11 mouse cellular contexts compared by ENCODE assay signal in the genomic region with DNA sequence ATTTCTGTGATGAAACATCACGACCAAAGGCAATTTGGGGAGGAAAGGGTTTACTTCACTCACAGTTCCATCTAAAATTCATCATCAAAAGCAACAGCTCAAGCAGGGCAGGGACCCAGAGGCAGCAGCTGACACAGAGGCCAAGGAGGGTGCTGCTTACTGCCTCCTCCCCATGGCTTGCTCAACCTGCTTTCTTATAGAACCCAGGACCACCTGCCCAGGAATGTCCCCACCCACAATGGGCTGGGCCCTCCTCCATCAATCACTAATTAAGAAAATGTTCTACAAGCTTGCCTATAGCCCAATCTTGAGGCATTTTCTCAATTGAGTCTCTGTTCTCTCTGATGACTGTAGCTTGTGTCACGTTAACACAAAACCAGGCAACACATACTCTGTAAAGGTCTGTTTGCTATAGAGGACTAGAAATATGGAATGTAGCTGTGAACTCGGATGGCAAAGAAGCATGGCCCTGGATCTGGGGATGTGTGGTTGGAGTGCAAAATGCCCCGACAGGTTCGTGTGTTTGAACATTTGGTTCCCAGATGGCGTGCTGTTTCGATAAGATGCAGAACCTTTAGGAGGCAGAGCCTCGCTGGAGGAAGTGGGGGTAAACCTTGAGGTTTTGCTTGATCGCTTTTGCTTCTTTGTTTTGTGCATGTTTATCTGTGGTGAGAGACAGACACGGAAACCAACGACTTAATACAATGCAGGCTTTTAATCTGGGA.
DNase-seq lines count a peak whose midpoint lies in the region; ATAC-seq and TF ChIP-seq lines count a peak whose summit lies in the region.
"Had no signal": no experiment of that assay in that cellular context is flagged by ENCODE, and none has a peak within 500 bp of the region (broad histone marks: within the 10 kb centered on the region; RNA-seq: fewer than 3 reads in every experiment).

No protein-coding gene starts in this region.

- no peak overlapping the region for H3K9ac ChIP-seq in forebrain, embryonic 15.5 days (replicated peaks)
- no peak overlapping the region for H3K9ac ChIP-seq in midbrain, embryonic 13.5 days (replicated peaks)
- no peak overlapping the region for H3K9ac ChIP-seq in neural tube, embryonic 15.5 days (replicated peaks)
- H3K9ac ChIP-seq: neural tube, embryonic 12.5 days had no signal

- no peak overlapping the region for H3K4me2 ChIP-seq in forebrain, embryonic 15.5 days (replicated peaks)
- H3K4me2 ChIP-seq in midbrain, embryonic 13.5 days (replicated peaks): no peak overlapping the region
- H3K4me2 ChIP-seq in neural tube, embryonic 15.5 days: no peak overlapping the region
- H3K4me2 ChIP-seq: neural tube, embryonic 12.5 days had no signal

- H3K27me3 ChIP-seq in spleen, adult 2 months (ENCODE audit: control insufficient read depth, insufficient read depth, low read length): no peaks in the 10 kb centered on the region
- H3K27me3 ChIP-seq in forebrain, embryonic 15.5 days: no peaks in the 10 kb centered on the region
- H3K27me3 ChIP-seq in midbrain, embryonic 13.5 days: no peaks in the 10 kb centered on the region
- H3K27me3 ChIP-seq in neural tube, embryonic 15.5 days (replicated peaks): no peaks in the 10 kb centered on the region
- H3K27me3 ChIP-seq: neural tube, embryonic 12.5 days had no signal

- H3K27ac ChIP-seq in spleen, adult 2 months (ENCODE audit: insufficient read depth, low read length): peak overlapping the region; percentile 53; the same call in 1 of the 2 replicates
- peak overlapping the region; percentile 60 for H3K27ac ChIP-seq in forebrain, embryonic 15.5 days (replicated peaks)
- H3K27ac ChIP-seq in midbrain, embryonic 13.5 days: 0 out of 2 replicates have a peak overlapping the region, but pooled peaks have one; percentile 14
- no peak overlapping the region for H3K27ac ChIP-seq in neural tube, embryonic 15.5 days (replicated peaks)
- H3K27ac ChIP-seq: neural tube, embryonic 12.5 days had no signal

- H3K9me3 ChIP-seq in forebrain, embryonic 15.5 days: no peaks in the 10 kb centered on the region
- H3K9me3 ChIP-seq in midbrain, embryonic 13.5 days: no peaks in the 10 kb centered on the region
- H3K9me3 ChIP-seq in neural tube, embryonic 15.5 days (replicated peaks): no peaks in the 10 kb centered on the region
- H3K9me3 ChIP-seq: neural tube, embryonic 12.5 days had no signal

- H3K4me3 ChIP-seq in spleen, adult 2 months (ENCODE audit: extremely low read depth, insufficient read depth, insufficient read length): no peak overlapping the region
- no peak overlapping the region for H3K4me3 ChIP-seq in forebrain, embryonic 15.5 days
- no peak overlapping the region for H3K4me3 ChIP-seq in midbrain, embryonic 13.5 days (replicated peaks)
- H3K4me3 ChIP-seq in neural tube, embryonic 15.5 days (replicated peaks): no peak overlapping the region
- H3K4me3 ChIP-seq: neural tube, embryonic 12.5 days had no signal

- no peak for TF ChIP-seq POLR2A in spleen, adult 2 months (IDR thresholded peaks at IDR 0.05; ENCODE audit: low read depth, low read length)

- ATAC-seq in forebrain, embryonic 15.5 days (replicated peaks): 0 out of 2 replicates have a peak, but pooled peaks have one; percentile 41
- no peak for ATAC-seq in midbrain, embryonic 13.5 days
- ATAC-seq in neural tube, embryonic 15.5 days (ENCODE audit: low FRiP score): no peak

- WGBS in spleen, adult 2 months: 14% methylated on average over 11 of the region's 11 CpGs
- WGBS in forebrain, embryonic 15.5 days: 42% methylated on average over 11 of the region's 11 CpGs
- WGBS in midbrain, embryonic 13.5 days: 65% methylated on average over 11 of the region's 11 CpGs
- 55% methylated on average over 11 of the region's 11 CpGs for WGBS in neural tube, embryonic 15.5 days

- H3K36me3 ChIP-seq in spleen, adult 2 months (ENCODE audit: control insufficient read depth, insufficient read depth, low read length): no peaks in the 10 kb centered on the region
- H3K36me3 ChIP-seq in forebrain, embryonic 15.5 days: no peaks in the 10 kb centered on the region
- no peaks in the 10 kb centered on the region for H3K36me3 ChIP-seq in midbrain, embryonic 13.5 days
- no peaks in the 10 kb centered on the region for H3K36me3 ChIP-seq in neural tube, embryonic 15.5 days
- H3K36me3 ChIP-seq: neural tube, embryonic 12.5 days had no signal

- peaks cover 7% of the 10 kb centered on the region; the same call in 1 of the 2 replicates for H3K4me1 ChIP-seq in spleen, adult 2 months (ENCODE audit: control insufficient read depth, insufficient read depth, insufficient read length)
- H3K4me1 ChIP-seq in forebrain, embryonic 15.5 days: peaks cover 28% of the 10 kb centered on the region
- peaks cover 21% of the 10 kb centered on the region for H3K4me1 ChIP-seq in midbrain, embryonic 13.5 days (replicated peaks)
- H3K4me1 ChIP-seq in neural tube, embryonic 15.5 days: peaks cover 19% of the 10 kb centered on the region

- peak in 1 of 2 experiments; percentile 33 for DNase-seq in spleen, adult 2 months (ENCODE audit: low read depth in 1 of 2, low spot score in 2 of 2)
- no peak for DNase-seq in spleen, adult 12 weeks (ENCODE audit: low spot score)
- peak; percentile 64 for DNase-seq in thymus, postnatal 4 days
- no peak for DNase-seq in left cerebral cortex, adult 18-20 months (ENCODE audit: low spot score in 2 of 2)
- DNase-seq: kidney, postnatal 10 days; lung, postnatal 4 days; spleen, adult 18-20 months had no signal

- no peak for TF ChIP-seq CTCF in spleen, adult 2 months (IDR thresholded peaks at IDR 0.05; ENCODE audit: extremely low read depth, insufficient read depth, insufficient read length, insufficient replicate concordance)
